Mouse (Mus musculus): ENCODE measurements at regions not wholly inside any gene's neighbourhood (a gene's known extent, or its start where the extent isn't known, plus 50 kb on each side); places are given as distances from the start of the nearest gene placed in this dataset.

- DNase-seq = no peak
Observed at GRCm38 (mm10) chr14:67550462-67551185, 1541.6 kb upstream of the Gulo start.

GRCm38 (mm10) chr14:67548750-67549149 lies 1539.7 kb upstream of the Gulo start:
- no peak for DNase-seq

DNA sequence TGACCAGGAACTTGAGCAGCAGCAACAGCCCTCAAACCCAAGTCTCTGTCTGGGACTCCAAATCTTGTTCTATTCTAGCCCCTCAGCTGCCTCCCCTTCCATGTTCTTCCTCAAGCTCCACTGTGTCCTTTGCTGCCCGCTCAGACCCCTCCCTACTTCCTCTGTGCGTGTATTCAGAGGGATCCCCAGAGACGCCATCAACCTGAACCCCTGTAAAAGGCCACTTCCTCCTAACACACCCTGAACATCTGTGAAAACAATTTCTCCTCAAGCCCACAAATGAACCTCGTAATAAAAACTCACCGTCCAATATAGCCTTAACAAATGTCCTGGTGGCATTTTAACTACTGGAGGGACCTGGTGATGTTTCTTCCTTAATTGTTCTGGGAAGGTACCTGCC lies 1536.0 kb upstream of the Gulo start:
- no peak for DNase-seq

DNA sequence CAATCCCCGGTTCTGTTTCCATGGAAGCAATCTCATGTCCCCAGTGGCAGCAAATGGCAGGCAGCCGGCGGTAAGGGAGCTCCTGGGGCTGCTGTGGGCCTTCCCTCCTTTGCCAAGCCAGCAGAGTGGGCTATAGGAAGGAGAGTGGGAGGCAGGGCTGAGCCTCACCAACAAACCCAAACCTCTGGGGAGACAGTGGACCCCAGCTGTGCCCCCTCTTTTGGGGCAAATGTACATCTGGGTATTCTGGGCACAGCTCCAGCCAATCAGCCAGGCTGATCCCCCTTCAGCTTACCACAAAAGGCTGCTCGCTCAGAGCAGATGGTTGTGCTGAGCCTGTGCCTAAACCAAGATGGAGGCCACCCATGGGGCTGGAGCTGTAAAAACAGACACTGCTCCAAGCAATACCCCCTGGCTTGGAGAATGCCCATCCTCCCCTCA lies 1532.3 kb upstream of the Gulo start:
- DNase-seq = no peak

DNA sequence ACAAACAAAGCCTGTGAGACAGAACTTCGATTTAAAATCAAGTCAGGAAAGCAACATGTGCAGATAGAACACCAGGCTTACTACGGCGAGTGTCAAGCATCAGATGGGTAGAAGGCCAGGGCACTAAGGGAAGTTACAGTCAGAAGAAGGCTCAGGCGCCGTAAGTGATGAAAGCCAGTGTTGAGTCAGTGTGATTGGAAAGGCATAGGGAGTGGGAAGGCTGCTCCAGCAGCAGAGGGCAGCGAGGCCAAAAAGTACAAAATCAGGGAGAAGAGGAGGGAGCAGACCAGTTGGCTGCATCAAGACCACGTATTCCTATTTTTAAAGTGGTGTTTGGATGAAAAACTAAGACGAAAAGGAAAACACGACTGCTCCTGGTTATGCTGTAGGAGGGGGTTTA lies 1529.7 kb upstream of the Gulo start:
- DNase-seq = no peak

- DNase-seq = peak; percentile 20
Observed at GRCm38 (mm10) chr14:67536787-67537659, 1528.0 kb upstream of the Gulo start.

DNA sequence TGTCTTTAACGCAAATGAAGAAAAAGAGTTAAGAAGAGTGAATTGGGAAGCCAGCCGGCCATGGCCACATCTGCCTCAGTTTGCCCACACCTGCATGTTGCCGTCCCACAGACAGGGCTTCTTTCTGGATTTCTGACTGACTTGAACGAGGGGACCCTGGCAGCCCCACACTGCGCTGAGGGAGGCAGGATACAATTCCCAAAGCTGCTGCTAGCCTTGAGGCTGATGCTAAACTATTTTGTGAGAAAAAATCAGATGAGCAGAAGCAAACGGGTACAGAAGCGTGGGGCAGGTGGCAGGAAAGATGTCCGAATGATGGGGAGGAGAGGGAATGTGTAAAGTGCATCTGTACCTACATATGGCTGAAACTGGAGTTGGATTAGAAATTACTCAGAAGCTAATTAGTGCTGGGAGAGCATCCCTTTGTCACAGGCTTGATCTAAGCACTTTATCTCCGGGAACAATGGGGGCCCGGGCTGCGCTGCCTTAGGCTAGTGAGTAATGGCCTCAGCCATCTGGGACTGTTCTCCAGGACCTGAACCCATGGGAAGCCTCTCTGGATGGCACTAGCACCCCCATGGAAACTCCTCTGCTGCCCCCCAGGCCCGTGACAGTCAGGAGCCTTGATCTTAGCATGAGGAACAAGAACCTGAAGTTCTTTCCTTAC lies 1497.9 kb upstream of the Gulo start:
- no peak for DNase-seq

GRCm38 (mm10) chr14:67492086-67492485 lies 1483.1 kb upstream of the Gulo start:
- DNase-seq = no peak

GRCm38 (mm10) chr14:67486676-67487075 lies 1477.7 kb upstream of the Gulo start:
- no peak for DNase-seq

GRCm38 (mm10) chr14:67485449-67485800 lies 1476.4 kb upstream of the Gulo start:
- DNase-seq = no peak

DNA sequence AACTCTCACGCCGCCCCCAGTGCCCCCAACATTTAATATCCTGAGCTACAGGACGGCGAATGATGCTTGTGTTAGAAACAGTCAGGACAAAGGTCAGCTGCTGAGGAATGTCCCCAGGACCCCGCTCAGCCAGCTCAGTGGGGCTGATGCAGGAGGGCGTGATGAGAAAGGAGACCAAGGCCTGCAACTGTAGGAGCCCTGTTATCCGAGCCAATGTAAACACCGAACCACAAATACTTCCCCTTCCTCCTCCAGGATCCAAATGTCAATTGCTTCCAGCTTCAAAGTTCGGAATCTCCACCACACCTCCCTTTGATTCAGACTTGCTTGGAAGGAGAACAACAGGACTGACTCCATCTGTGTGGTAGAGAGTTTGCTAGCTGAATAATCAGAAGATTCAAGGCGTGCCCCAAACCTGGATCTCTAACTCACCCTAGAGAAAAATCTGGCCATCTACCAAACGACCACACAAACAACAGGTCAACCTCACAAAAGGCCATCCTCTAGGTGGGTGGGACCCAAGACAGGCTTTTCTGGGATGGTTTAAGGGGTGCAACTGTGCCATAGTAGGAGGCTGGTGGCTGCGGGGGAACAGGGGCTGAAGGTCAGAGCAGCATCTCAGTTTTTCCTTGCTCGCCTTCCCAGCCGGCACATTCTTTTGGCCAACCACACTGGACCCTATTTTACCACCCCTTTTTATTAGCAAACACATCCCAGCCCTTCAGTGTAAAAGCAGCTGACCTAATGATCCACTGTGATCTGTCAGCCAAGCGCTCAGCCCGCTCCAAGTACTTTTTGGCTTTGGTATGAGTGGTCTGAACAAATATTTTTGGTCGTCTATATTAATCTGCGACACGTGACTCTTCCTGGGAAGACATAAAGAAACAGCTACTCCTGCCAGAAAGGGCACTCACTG lies 1475.8 kb upstream of the Gulo start:
- no peak for DNase-seq

All from right cerebral cortex, postnatal 25 days (tissue).